Mouse (Mus musculus) layer of hippocampus, adult 2 months (tissue): ENCODE results near the gene Fam47e. TPM values are rescaled to one million over a fixed set of nuclear protein-coding genes. Genes with fewer than 3 reads are reported as not detected.

Experiments
- DNase-seq, 2 experiments: peaks; one replicate each; pipeline ENCODE4 v3.0.0; 2022; ENCODE audit warnings: low spot score in 2 of 2
- H3K27ac ChIP-seq: fragments of 200-600 bp; 2 replicates; pipeline ENCODE4 v1.8.1; 2022
- H3K4me3 ChIP-seq: fragments of 200-600 bp; 2 replicates; pipeline ENCODE4 v1.8.1; 2022; ENCODE audit warnings: mild to moderate bottlenecking
- CTCF ChIP-seq: fragments of 200-600 bp; conservative IDR thresholded peaks from 2 replicates; pipeline ENCODE4 v1.8.1; 2022; ENCODE audit warnings: antibody characterized with exemption, mild to moderate bottlenecking, moderate library complexity
- total RNA-seq, 2 experiments: library from RNA; stranded (reverse); gene quantifications; 2 replicates each; pipeline ENCODE4 v1.2.3; 2021

The Fam47e gene
- total RNA-seq, 2 experiments from 2014 or later = 0.51 TPM; not detected in 1

- Histone ChIP-seq H3K4me3 (no peak overlapping the region), H3K27ac (no peak overlapping the region)
- no peak for DNase-seq
- no peak for TF ChIP-seq CTCF
Measured at GRCm38 (mm10) chr5:92557508-92557907, 2.6 kb downstream of the Fam47e start.

GRCm38 (mm10) chr5:92560201-92560600 is 5.3 kb downstream of the Fam47e start:
- no peak overlapping the region for H3K4me3 ChIP-seq
- no peak for TF ChIP-seq CTCF
- H3K27ac ChIP-seq = no peak overlapping the region
- no peak for DNase-seq

DNA sequence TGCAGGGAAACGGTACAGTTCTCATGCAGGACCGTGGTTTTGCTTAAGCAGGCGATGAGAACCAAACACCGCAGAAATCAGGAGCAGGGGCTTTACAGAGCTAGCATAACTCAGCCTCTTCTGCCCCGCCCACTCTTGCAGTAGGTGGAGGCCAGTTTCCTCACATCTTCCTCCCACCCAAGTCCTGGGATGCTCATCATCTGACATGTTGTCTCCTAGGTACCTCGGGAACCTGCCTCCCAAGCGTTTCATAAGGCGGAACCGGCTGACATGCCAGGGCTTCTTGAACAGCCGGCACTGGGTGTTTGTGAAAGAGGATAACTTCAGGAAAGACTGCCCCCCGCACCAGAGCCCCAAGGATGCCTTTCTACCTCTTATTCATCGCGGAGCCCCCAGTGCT is 7.1 kb downstream of the Fam47e start:
- DNase-seq = no peak
- Histone ChIP-seq H3K27ac (no peak overlapping the region), H3K4me3 (no peak overlapping the region)
- no peak for TF ChIP-seq CTCF

DNA sequence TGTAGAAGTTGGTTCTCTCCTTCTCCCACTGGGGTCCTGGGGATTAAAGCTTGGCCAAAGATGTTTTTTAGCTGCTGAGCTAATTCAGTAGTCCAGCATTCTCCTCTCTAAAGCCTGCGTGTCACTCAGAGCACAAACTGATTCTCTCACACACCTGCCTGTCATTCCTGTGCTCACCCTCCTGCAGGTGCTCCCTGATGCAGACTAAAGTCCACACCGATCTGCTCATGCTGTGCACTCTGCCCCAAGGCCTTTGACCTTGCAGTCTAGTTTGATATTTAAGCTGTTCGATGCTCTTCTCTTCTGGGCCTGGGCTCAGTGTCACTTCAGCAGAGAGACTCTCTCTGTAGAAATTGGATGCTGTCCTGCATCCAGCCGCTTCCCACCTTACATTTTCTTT is 16.4 kb downstream of the Fam47e start:
- Histone ChIP-seq H3K4me3 (no peak overlapping the region), H3K27ac (no peak overlapping the region)
- DNase-seq = no peak
- TF ChIP-seq CTCF = no peak

DNA sequence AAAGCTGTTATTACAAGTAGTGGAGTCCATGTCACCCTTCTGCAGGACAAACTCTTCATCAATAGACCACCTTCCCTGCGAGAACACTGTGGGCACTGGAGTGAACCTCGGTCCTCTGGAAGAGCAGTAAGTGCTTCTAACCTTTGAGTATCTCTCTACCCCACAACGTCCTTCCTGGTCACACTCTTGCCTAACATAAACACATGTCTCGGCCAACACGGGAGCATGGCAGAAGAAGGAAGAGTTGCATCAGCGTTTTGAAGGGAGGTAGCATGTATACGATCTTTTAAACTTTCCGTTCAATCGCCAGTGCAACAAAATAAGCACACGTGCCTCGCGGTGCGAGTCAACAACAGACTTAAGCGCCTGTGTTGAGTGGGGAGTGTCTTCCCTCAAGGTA is 24.7 kb downstream of the Fam47e start:
- Histone ChIP-seq H3K27ac (no peak overlapping the region), H3K4me3 (no peak overlapping the region)
- no peak for TF ChIP-seq CTCF
- no peak for DNase-seq

DNA sequence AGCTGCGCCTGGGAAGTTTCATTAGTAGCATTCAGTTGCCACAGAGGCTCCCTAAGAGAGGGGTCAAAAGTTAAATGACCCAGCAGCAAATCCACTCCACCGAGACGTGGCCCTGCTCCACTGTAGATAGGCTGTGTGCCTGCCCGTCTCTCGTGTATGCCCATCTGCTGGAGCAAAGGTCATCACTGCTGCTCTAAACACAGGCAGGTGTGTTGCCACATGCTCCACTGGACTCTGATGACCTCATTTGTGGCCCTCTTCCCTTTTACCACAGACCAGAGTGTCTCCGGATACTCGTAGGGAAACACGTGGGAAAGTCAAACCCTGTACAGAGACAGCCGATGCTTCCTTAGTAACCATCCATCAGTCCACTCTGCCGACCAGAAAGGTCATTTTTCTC is 31.1 kb downstream of the Fam47e start:
- DNase-seq = no peak
- Histone ChIP-seq H3K27ac (no peak overlapping the region), H3K4me3 (no peak overlapping the region)
- TF ChIP-seq CTCF = no peak

DNA sequence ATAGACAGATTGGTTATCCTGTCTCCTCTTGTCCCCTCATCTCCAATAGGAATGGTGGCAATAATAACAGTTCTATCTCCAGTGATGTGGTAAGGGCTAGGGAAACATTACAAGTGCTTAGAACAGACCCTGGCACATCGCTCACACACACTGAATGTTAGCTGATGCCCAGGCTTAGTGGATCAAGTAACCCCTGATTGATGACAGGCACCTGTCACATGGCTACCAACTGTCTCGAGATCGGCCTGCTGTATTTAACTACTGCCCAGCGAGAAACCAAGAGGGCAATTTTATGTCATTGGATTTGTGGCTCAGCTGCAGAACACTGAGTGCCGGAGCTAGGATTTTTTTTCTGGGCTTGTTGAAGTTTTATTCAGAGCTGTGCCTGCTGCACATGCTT is 40.2 kb downstream of the Fam47e start:
- Histone ChIP-seq H3K4me3 (no peak overlapping the region), H3K27ac (no peak overlapping the region)
- DNase-seq = no peak
- no peak for TF ChIP-seq CTCF

- no peak for TF ChIP-seq CTCF
- Histone ChIP-seq H3K27ac (no peak overlapping the region), H3K4me3 (no peak overlapping the region)
- DNase-seq = no peak
Measured at GRCm38 (mm10) chr5:92596865-92597264, 42.0 kb downstream of the Fam47e start.

- Histone ChIP-seq H3K27ac (no peak overlapping the region), H3K4me3 (no peak overlapping the region)
- TF ChIP-seq CTCF = no peak
- peak; percentile 20 to 32 for DNase-seq
Measured at GRCm38 (mm10) chr5:92599030-92599429, 44.2 kb downstream of the Fam47e start.

DNA sequence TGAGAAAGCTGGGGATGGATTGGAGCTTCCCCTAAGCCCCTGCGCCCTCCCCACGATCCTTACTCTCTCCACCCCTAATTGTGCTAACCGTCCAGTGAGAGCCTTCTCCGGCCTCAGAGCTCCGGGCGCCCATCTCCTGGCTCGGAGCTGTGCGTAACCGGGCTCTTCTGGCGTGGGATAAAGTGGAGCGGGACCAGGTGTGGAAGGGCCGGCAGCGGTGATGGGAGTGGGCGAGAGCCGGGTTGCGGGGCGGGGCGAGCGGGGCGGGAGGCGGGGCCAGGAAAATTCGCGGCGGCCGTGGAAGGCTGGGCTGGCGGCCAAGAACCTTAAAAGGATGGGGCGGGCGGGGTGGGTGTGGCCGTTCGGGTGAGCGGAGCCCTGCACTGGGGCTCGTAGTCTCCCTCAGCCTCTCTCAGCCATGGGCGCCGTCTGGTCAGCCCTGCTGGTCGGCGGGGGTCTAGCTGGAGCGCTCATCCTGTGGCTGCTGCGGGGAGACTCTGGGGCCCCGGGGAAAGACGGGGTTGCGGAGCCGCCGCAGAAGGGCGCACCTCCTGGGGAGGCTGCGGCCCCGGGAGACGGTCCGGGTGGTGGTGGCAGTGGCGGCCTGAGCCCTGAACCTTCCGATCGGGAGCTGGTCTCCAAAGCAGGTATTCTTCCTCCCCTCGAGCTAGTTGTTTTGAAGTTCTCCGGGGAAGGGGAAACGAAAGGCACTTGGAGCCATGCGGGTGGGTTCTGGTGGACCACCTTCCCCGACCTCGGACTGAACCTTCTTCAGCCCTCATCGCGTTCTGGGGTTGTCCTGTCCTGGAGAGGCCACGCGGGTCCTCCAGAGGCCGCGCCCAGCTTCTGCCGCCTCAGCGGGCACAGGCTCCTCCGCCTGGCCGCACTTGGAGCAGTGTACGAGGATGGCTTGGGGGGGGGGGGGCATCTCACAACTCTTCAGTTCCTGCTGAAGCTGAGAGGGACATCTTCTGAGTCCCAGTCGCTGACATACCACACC is 48.1 kb downstream of the Fam47e start, which contains the start of gene Stbd1:
TSS of gene Stbd1 (plus strand) at position 351 of the 1,000 bp plus-strand sequence.
- H3K4me3 ChIP-seq = peak within 1 kb of the TSS; percentile 72
- H3K27ac ChIP-seq = no peak within 1 kb of the TSS
- no peak for TF ChIP-seq CTCF
- DNase-seq = peak in 1 of 2 experiments; percentile 16

GRCm38 (mm10) chr5:92604452-92605247 is 49.8 kb downstream of the Fam47e start:
- Histone ChIP-seq H3K4me3 (no peak overlapping the region), H3K27ac (no peak overlapping the region)
- DNase-seq = no peak
- no peak for TF ChIP-seq CTCF

GRCm38 (mm10) chr5:92607492-92608229 is 52.8 kb downstream of the Fam47e start:
- DNase-seq = no peak
- no peak overlapping the region for H3K27ac ChIP-seq
- no peak overlapping the region for H3K4me3 ChIP-seq
- no peak for TF ChIP-seq CTCF
